Comparison of ENCODE assay signal across 11 mouse cellular contexts in genomic region chr11:9647991-9648390, GRCm38 (mm10).
A peak's percentile ranks its signal among the peaks of the same experiment; 100 is the strongest.
DNase-seq lines count a peak whose midpoint lies in the region; ATAC-seq and TF ChIP-seq lines count a peak whose summit lies in the region.
"Had no signal": no experiment of that assay in that cellular context is flagged by ENCODE, and none has a peak within 500 bp of the region (broad histone marks: within the 10 kb centered on the region; RNA-seq: fewer than 3 reads in every experiment).

No protein-coding gene starts in this region.

- H3K4me3 ChIP-seq in forebrain, embryonic 12.5 days (replicated peaks) = no peak overlapping the region
- H3K4me3 ChIP-seq in forebrain, embryonic 10.5 days = no peak overlapping the region
- no peak overlapping the region for H3K4me3 ChIP-seq in lung, embryonic 14.5 days (ENCODE audit: low read depth, low read length)
- no peak overlapping the region for H3K4me3 ChIP-seq in MEL (ENCODE audit: control insufficient read depth in 1 of 2, insufficient read depth in 1 of 2, low read depth in 2 of 2, low read length in 2 of 2)
- H3K4me3 ChIP-seq in kidney, embryonic 14.5 days (ENCODE audit: low read length) = no peak overlapping the region
- H3K4me3 ChIP-seq: liver, embryonic 15.5 days had no signal

- TF ChIP-seq EP300 in MEL (IDR thresholded peaks at IDR 0.05; ENCODE audit: low read depth in 1 of 2, low read length in 2 of 2) = no peak

- no peak for TF ChIP-seq RAD21 in MEL (IDR thresholded peaks at IDR 0.05; ENCODE audit: low read depth, low read length)

- DNase-seq in forebrain, embryonic 10.5 days (ENCODE audit: extremely low spot score, low spot score) = no peak
- peak; percentile 46 for DNase-seq in lung, embryonic 14.5 days
- no peak for DNase-seq in lung, postnatal 4 days
- DNase-seq in MEL (ENCODE audit: low read depth, low spot score) = peak; percentile 38
- DNase-seq in embryo, embryonic 11 days = peak; percentile 39
- DNase-seq in spleen, postnatal 10 days (ENCODE audit: low spot score in 2 of 2) = no peak
- DNase-seq: gastrocnemius, postnatal 10 days had no signal

- TF ChIP-seq CTCF in lung, embryonic 14.5 days (IDR thresholded peaks at IDR 0.05; ENCODE audit: low read depth) = peak; percentile 47
- TF ChIP-seq CTCF in MEL (IDR thresholded peaks at IDR 0.05 in 2 of 3, conservative IDR thresholded peaks at IDR 0.05 in 1 of 3; ENCODE audit: control insufficient read depth in 1 of 3, insufficient read depth in 1 of 3, low read depth in 2 of 3, low read length in 3 of 3, poor library complexity in 1 of 3, severe bottlenecking in 1 of 3) = peak in 2 of 3 experiments; percentile 34 to 35; a peak in 4 of 6 replicates

- 0 out of 2 replicates have a peak, but pooled peaks have one; percentile 39 for ATAC-seq in forebrain, embryonic 12.5 days (ENCODE audit: low FRiP score)
- no peak for ATAC-seq in lung, embryonic 14.5 days (ENCODE audit: insufficient read depth)
- no peak for ATAC-seq in kidney, embryonic 14.5 days (ENCODE audit: low FRiP score, low TSS enrichment)
- ATAC-seq: inflammation-experienced regulatory T-cells, adult 6 months had no signal

- H3K9ac ChIP-seq in forebrain, embryonic 12.5 days = no peak overlapping the region
- no peak overlapping the region for H3K9ac ChIP-seq in lung, embryonic 14.5 days
- no peak overlapping the region for H3K9ac ChIP-seq in MEL (ENCODE audit: control insufficient read depth, low read depth, low read length, poor library complexity, severe bottlenecking)
- H3K9ac ChIP-seq in kidney, embryonic 14.5 days (ENCODE audit: low read depth, low read length) = no peak overlapping the region
- H3K9ac ChIP-seq: liver, embryonic 15.5 days had no signal

- H3K36me3 ChIP-seq in forebrain, embryonic 12.5 days (replicated peaks) = no peaks in the 10 kb centered on the region
- H3K36me3 ChIP-seq in forebrain, embryonic 10.5 days (replicated peaks) = no peaks in the 10 kb centered on the region
- no peaks in the 10 kb centered on the region for H3K36me3 ChIP-seq in lung, embryonic 14.5 days (ENCODE audit: insufficient read depth)
- H3K36me3 ChIP-seq in MEL (ENCODE audit: control insufficient read depth in 1 of 2, insufficient read depth in 2 of 2, low read length in 2 of 2) = no peaks in the 10 kb centered on the region
- no peaks in the 10 kb centered on the region for H3K36me3 ChIP-seq in kidney, embryonic 14.5 days (ENCODE audit: control insufficient read depth, insufficient read depth, low read length)
- H3K36me3 ChIP-seq: liver, embryonic 15.5 days had no signal

- 72% methylated on average over 3 of the region's 3 CpGs for WGBS in forebrain, embryonic 12.5 days
- WGBS in forebrain, embryonic 10.5 days = 65% methylated on average over 3 of the region's 3 CpGs
- WGBS in lung, embryonic 14.5 days = 59% methylated on average over 3 of the region's 3 CpGs
- WGBS in kidney, embryonic 14.5 days = 63% methylated on average over 3 of the region's 3 CpGs

- no peaks in the 10 kb centered on the region for H3K9me3 ChIP-seq in forebrain, embryonic 12.5 days
- no peaks in the 10 kb centered on the region for H3K9me3 ChIP-seq in forebrain, embryonic 10.5 days
- H3K9me3 ChIP-seq in lung, embryonic 14.5 days (ENCODE audit: low read depth, low read length) = no peaks in the 10 kb centered on the region
- no peaks in the 10 kb centered on the region for H3K9me3 ChIP-seq in MEL (replicated peaks; ENCODE audit: insufficient read depth, low read length)
- H3K9me3 ChIP-seq in kidney, embryonic 14.5 days (ENCODE audit: control insufficient read depth, low read length) = no peaks in the 10 kb centered on the region
- H3K9me3 ChIP-seq: liver, embryonic 15.5 days had no signal

- H3K27me3 ChIP-seq in forebrain, embryonic 12.5 days = no peaks in the 10 kb centered on the region
- no peaks in the 10 kb centered on the region for H3K27me3 ChIP-seq in forebrain, embryonic 10.5 days (ENCODE audit: poor library complexity, severe bottlenecking)
- H3K27me3 ChIP-seq in lung, embryonic 14.5 days (ENCODE audit: insufficient read depth, low read length) = no peaks in the 10 kb centered on the region
- H3K27me3 ChIP-seq in MEL (ENCODE audit: control insufficient read depth in 1 of 2, insufficient read depth in 2 of 2, low read length in 2 of 2) = no peaks in the 10 kb centered on the region
- H3K27me3 ChIP-seq in kidney, embryonic 14.5 days (ENCODE audit: control insufficient read depth, insufficient read depth, low read length) = no peaks in the 10 kb centered on the region
- H3K27me3 ChIP-seq: liver, embryonic 15.5 days had no signal

- H3K79me2 ChIP-seq in MEL (ENCODE audit: control insufficient read depth, insufficient read depth, low read length, poor library complexity) = no peaks in the 10 kb centered on the region

- H3K4me2 ChIP-seq in forebrain, embryonic 12.5 days = no peak overlapping the region
- no peak overlapping the region for H3K4me2 ChIP-seq in lung, embryonic 14.5 days
- H3K4me2 ChIP-seq in kidney, embryonic 14.5 days (replicated peaks; ENCODE audit: low read depth, low read length) = no peak overlapping the region
- H3K4me2 ChIP-seq: liver, embryonic 15.5 days had no signal

- H3K27ac ChIP-seq in forebrain, embryonic 12.5 days = no peak overlapping the region
- H3K27ac ChIP-seq in forebrain, embryonic 10.5 days = no peak overlapping the region
- H3K27ac ChIP-seq in lung, embryonic 14.5 days (ENCODE audit: low read depth) = no peak overlapping the region
- no peak overlapping the region for H3K27ac ChIP-seq in MEL (ENCODE audit: control insufficient read depth, low read depth, low read length)
- no peak overlapping the region for H3K27ac ChIP-seq in kidney, embryonic 14.5 days (ENCODE audit: low read depth, low read length)
- H3K27ac ChIP-seq: liver, embryonic 15.5 days had no signal

- no peak for TF ChIP-seq POLR2A in MEL (IDR thresholded peaks at IDR 0.05; ENCODE audit: control insufficient read depth in 1 of 2, insufficient read depth in 1 of 2, low read depth in 1 of 2, low read length in 2 of 2, poor library complexity in 1 of 2)

- no peaks in the 10 kb centered on the region for H3K4me1 ChIP-seq in forebrain, embryonic 12.5 days
- H3K4me1 ChIP-seq in forebrain, embryonic 10.5 days = no peaks in the 10 kb centered on the region
- no peaks in the 10 kb centered on the region for H3K4me1 ChIP-seq in lung, embryonic 14.5 days (ENCODE audit: insufficient read depth)
- no peaks in the 10 kb centered on the region for H3K4me1 ChIP-seq in MEL (ENCODE audit: control insufficient read depth in 1 of 2, insufficient read depth in 2 of 2, low read length in 2 of 2)
- H3K4me1 ChIP-seq in kidney, embryonic 14.5 days (ENCODE audit: control insufficient read depth, insufficient read depth, low read length) = no peaks in the 10 kb centered on the region
- H3K4me1 ChIP-seq: liver, embryonic 15.5 days had no signal

TF ChIP-seq in MEL, 35 proteins besides CTCF, POLR2A, EP300 and RAD21:
- no peak for TF ChIP-seq CHD1 (IDR thresholded peaks at IDR 0.05; ENCODE audit: low read depth, low read length)
- TF ChIP-seq GABPA (IDR thresholded peaks at IDR 0.05; ENCODE audit: low read depth, low read length) = no peak
- TF ChIP-seq USF1 (IDR thresholded peaks at IDR 0.05; ENCODE audit: low read depth, low read length) = no peak
- TF ChIP-seq CHD2 (IDR thresholded peaks at IDR 0.05; ENCODE audit: low read length) = no peak
- no peak for TF ChIP-seq NRF1 (IDR thresholded peaks at IDR 0.05; ENCODE audit: insufficient read depth, low read depth, low read length, poor library complexity, severe bottlenecking)
- no peak for TF ChIP-seq SMC3 (IDR thresholded peaks at IDR 0.05; ENCODE audit: low read depth, low read length)
- no peak for TF ChIP-seq NELFE (IDR thresholded peaks at IDR 0.05; ENCODE audit: low read depth, low read length)
- no peak for TF ChIP-seq POLR2AphosphoS5 (IDR thresholded peaks at IDR 0.05; ENCODE audit: borderline replicate concordance, low read depth, low read length)
- no peak for TF ChIP-seq E2F4 (IDR thresholded peaks at IDR 0.05; ENCODE audit: borderline replicate concordance, low read depth, low read length)
- no peak for TF ChIP-seq RCOR1 (IDR thresholded peaks at IDR 0.05; ENCODE audit: low read depth, low read length)
- TF ChIP-seq SIN3A (IDR thresholded peaks at IDR 0.05; ENCODE audit: low read length) = no peak
- TF ChIP-seq BHLHE40 (IDR thresholded peaks at IDR 0.05; ENCODE audit: borderline replicate concordance, low read depth, low read length) = no peak
- no peak for TF ChIP-seq MXI1 (IDR thresholded peaks at IDR 0.05; ENCODE audit: low read depth, low read length)
- no peak for TF ChIP-seq UBTF (IDR thresholded peaks at IDR 0.05; ENCODE audit: borderline replicate concordance, insufficient read depth, low read depth, low read length)
- TF ChIP-seq MAX (IDR thresholded peaks at IDR 0.05; ENCODE audit: low read length) = no peak
- no peak for TF ChIP-seq KAT2A (conservative IDR thresholded peaks at IDR 0.05; ENCODE audit: low read depth, low read length)
- TF ChIP-seq GATA1 (IDR thresholded peaks at IDR 0.05; ENCODE audit: low read depth, low read length) = no peak
- no peak for TF ChIP-seq ZMIZ1 (IDR thresholded peaks at IDR 0.05; ENCODE audit: low read depth, low read length)
- TF ChIP-seq POLR2AphosphoS2 (IDR thresholded peaks at IDR 0.05; ENCODE audit: low read length) = no peak

Comparison
In these comparisons a context has a peak if more than half of its experiments do, and no peak if none do; other contexts are left out.
1. DNase-seq: peak in lung, embryonic 14.5 days (single experiment), MEL (single experiment) and embryo, embryonic 11 days (single experiment); none in forebrain, embryonic 10.5 days (single experiment), lung, postnatal 4 days (0 of 2) and spleen, postnatal 10 days (0 of 2).